Mouse (Mus musculus): ENCODE data around the gene Usmg5. TPM values are rescaled to one million over a fixed set of nuclear protein-coding genes. Genes with fewer than 3 reads are reported as not detected.

The Usmg5 gene
- polyA plus RNA-seq, 1 experiment from 2014 or later = 1,154 TPM

DNA sequence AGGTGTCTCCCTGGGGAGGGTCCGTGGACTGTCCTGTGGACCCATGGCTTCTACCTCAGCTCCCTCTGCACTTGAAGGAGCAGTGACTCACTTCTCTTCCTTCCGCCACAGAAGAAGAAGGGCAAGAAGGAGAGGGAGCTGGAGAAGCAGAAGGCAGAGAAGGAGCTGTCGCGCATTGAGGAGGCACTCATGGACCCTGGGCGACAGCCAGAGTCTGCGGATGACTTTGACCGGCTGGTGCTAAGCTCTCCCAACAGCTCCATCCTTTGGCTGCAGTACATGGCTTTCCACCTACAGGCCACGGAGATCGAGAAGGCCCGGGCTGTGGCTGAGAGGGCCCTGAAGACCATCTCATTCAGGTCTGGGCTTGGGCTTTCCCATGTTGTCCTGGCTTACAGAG is 37.7 kb upstream of the Usmg5 start:
- 94% methylated on average over 10 of the region's 10 CpGs for WGBS
- H3K27me3 ChIP-seq (ENCODE audit: insufficient read depth, low read length) = no peaks in the 10 kb centered on the region
- no peak overlapping the region for H3K9ac ChIP-seq (replicated peaks; ENCODE audit: low read length)
- peaks cover 77% of the 10 kb centered on the region for H3K36me3 ChIP-seq (ENCODE audit: insufficient read depth, low read length)
- no peak overlapping the region for H3K27ac ChIP-seq (ENCODE audit: low read length)
- H3K4me1 ChIP-seq (ENCODE audit: insufficient read depth, low read length) = no peaks in the 10 kb centered on the region
- no peak for ATAC-seq (ENCODE audit: low FRiP score, low TSS enrichment)
- H3K9me3 ChIP-seq (ENCODE audit: low read length) = no peaks in the 10 kb centered on the region
- H3K4me2 ChIP-seq (replicated peaks; ENCODE audit: low read depth, low read length) = no peak overlapping the region
- no peak overlapping the region for H3K4me3 ChIP-seq (ENCODE audit: low read length)

DNA sequence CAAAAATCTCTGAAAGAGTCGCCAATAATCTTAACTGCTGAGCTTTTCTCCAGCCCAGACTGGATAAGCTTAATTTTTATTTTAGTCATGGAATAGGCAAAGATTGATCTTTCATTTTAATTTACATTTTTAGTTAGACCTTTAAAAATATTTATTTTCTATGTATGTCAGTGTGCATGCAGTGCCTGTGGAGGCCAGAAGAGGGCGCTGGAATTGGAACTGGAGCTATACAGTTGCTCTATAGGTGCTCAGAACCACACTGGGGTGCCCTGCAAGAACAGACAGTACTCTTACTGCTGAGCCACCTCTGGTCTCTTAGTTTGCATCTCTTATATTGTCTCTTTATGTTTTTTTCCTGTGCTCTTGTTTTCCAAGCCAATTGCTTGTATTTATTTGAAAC is 32.4 kb upstream of the Usmg5 start:
- 15% methylated on average over 2 of the region's 2 CpGs for WGBS
- no peak overlapping the region for H3K4me2 ChIP-seq (replicated peaks; ENCODE audit: low read depth, low read length)
- H3K27ac ChIP-seq (ENCODE audit: low read length) = no peak overlapping the region
- H3K27me3 ChIP-seq (ENCODE audit: insufficient read depth, low read length) = no peaks in the 10 kb centered on the region
- H3K9me3 ChIP-seq (ENCODE audit: low read length) = no peaks in the 10 kb centered on the region
- ATAC-seq (ENCODE audit: low FRiP score, low TSS enrichment) = no peak
- H3K36me3 ChIP-seq (ENCODE audit: insufficient read depth, low read length) = peaks cover 53% of the 10 kb centered on the region
- H3K4me1 ChIP-seq (ENCODE audit: insufficient read depth, low read length) = no peaks in the 10 kb centered on the region
- no peak overlapping the region for H3K9ac ChIP-seq (replicated peaks; ENCODE audit: low read length)
- H3K4me3 ChIP-seq (ENCODE audit: low read length) = no peak overlapping the region

- 46% methylated on average over 4 of the region's 4 CpGs for WGBS
- H3K36me3 ChIP-seq (ENCODE audit: insufficient read depth, low read length) = peaks cover 52% of the 10 kb centered on the region
Observed at GRCm38 (mm10) chr19:47121054-47121453, 30.6 kb upstream of the Usmg5 start.

DNA sequence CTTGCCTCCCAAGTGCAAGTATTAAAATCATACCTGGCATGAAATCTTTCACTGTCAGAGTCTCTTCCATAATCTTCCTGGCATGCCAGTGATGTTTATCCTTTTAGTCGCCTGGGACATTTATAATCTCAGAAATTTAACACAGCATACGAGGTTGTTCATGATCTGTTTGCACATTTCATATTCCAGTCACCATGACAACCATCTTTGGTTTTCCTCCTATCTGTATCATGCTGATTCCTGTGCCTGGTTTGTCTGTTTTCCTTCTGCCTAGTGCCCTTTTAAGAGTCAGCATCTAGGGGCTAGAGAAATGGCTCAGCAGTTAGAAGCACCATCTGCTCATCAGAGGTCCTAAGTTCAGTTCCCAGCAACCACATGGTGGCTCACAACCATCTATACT is 28.2 kb upstream of the Usmg5 start:
- Histone ChIP-seq H3K4me1 (ENCODE audit: insufficient read depth, low read length) (no peaks in the 10 kb centered on the region), H3K4me3 (ENCODE audit: low read length) (no peak overlapping the region), H3K27ac (ENCODE audit: low read length) (no peak overlapping the region), H3K4me2 (replicated peaks; ENCODE audit: low read depth, low read length) (no peak overlapping the region), H3K9ac (replicated peaks; ENCODE audit: low read length) (no peak overlapping the region), H3K9me3 (ENCODE audit: low read length) (no peaks in the 10 kb centered on the region), H3K36me3 (ENCODE audit: insufficient read depth, low read length) (peaks cover 61% of the 10 kb centered on the region), H3K27me3 (ENCODE audit: insufficient read depth, low read length) (no peaks in the 10 kb centered on the region)
- no peak for ATAC-seq (ENCODE audit: low FRiP score, low TSS enrichment)
- 83% methylated on average over 2 of the region's 2 CpGs for WGBS

More at GRCm38 (mm10) chr19:47121054-47121453, 30.6 kb upstream of the Usmg5 start:
- no peak overlapping the region for H3K4me2 ChIP-seq (replicated peaks; ENCODE audit: low read depth, low read length)
- ATAC-seq (ENCODE audit: low FRiP score, low TSS enrichment) = no peak
- no peak overlapping the region for H3K4me3 ChIP-seq (ENCODE audit: low read length)
- H3K9me3 ChIP-seq (ENCODE audit: low read length) = no peaks in the 10 kb centered on the region
- H3K27me3 ChIP-seq (ENCODE audit: insufficient read depth, low read length) = no peaks in the 10 kb centered on the region
- H3K4me1 ChIP-seq (ENCODE audit: insufficient read depth, low read length) = no peaks in the 10 kb centered on the region
- no peak overlapping the region for H3K9ac ChIP-seq (replicated peaks; ENCODE audit: low read length)
- no peak overlapping the region for H3K27ac ChIP-seq (ENCODE audit: low read length)

- H3K9ac ChIP-seq (replicated peaks; ENCODE audit: low read length) = no peak overlapping the region
- no peak overlapping the region for H3K4me3 ChIP-seq (ENCODE audit: low read length)
- H3K27me3 ChIP-seq (ENCODE audit: insufficient read depth, low read length) = no peaks in the 10 kb centered on the region
- H3K4me1 ChIP-seq (ENCODE audit: insufficient read depth, low read length) = no peaks in the 10 kb centered on the region
- 91% methylated on average over 9 of the region's 9 CpGs for WGBS
- H3K9me3 ChIP-seq (ENCODE audit: low read length) = no peaks in the 10 kb centered on the region
- H3K27ac ChIP-seq (ENCODE audit: low read length) = no peak overlapping the region
- no peak for ATAC-seq (ENCODE audit: low FRiP score, low TSS enrichment)
- H3K4me2 ChIP-seq (replicated peaks; ENCODE audit: low read depth, low read length) = no peak overlapping the region
- peaks cover 85% of the 10 kb centered on the region for H3K36me3 ChIP-seq (ENCODE audit: insufficient read depth, low read length)
Observed at GRCm38 (mm10) chr19:47104641-47105271, 14.3 kb upstream of the Usmg5 start.

DNA sequence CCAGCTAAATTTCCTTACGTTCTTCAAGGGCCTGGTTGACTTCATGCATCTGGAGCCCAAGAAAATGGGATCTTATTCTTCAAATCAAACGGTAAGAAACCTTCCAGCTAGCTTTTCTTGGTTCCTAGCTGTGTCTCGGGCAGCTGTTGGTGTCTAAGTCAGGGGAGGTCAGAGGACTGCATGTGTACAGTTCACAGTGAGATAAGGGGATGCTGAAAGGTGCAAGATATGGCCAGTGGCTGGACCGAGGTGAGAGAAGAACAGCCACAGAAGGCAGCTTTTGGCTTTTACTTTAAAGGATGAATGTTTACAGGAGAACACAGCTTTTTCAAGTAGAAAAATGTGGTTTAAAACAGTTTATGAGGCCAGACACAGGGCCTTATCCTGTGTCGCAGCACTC is 10.6 kb upstream of the Usmg5 start:
- ATAC-seq (ENCODE audit: low FRiP score, low TSS enrichment) = no peak
- no peaks in the 10 kb centered on the region for H3K9me3 ChIP-seq (ENCODE audit: low read length)
- WGBS = 89% methylated on average over 5 of the region's 5 CpGs

GRCm38 (mm10) chr19:47089718-47090525 is 525 bp downstream of the Usmg5 start:
- peak; percentile 79; the same call in 1 of the 2 replicates for ATAC-seq (ENCODE audit: low FRiP score, low TSS enrichment)
- H3K9me3 ChIP-seq (ENCODE audit: low read length) = no peaks in the 10 kb centered on the region
- 1% methylated on average over 36 of the region's 36 CpGs for WGBS
- peaks cover 11% of the 10 kb centered on the region for H3K36me3 ChIP-seq (ENCODE audit: insufficient read depth, low read length)
- no peaks in the 10 kb centered on the region for H3K27me3 ChIP-seq (ENCODE audit: insufficient read depth, low read length)
- H3K9ac ChIP-seq (replicated peaks; ENCODE audit: low read length) = peak overlapping the region; percentile 87
- H3K27ac ChIP-seq (ENCODE audit: low read length) = peak overlapping the region; percentile 90
- peak overlapping the region; percentile 99 for H3K4me3 ChIP-seq (ENCODE audit: low read length)
- peaks cover 13% of the 10 kb centered on the region for H3K4me1 ChIP-seq (ENCODE audit: insufficient read depth, low read length)
- peak overlapping the region; percentile 88 for H3K4me2 ChIP-seq (replicated peaks; ENCODE audit: low read depth, low read length)

More for the DNA sequence above, 10.6 kb upstream of the Usmg5 start:
- no peak overlapping the region for H3K4me3 ChIP-seq (ENCODE audit: low read length)
- H3K36me3 ChIP-seq (ENCODE audit: insufficient read depth, low read length) = peaks cover 79% of the 10 kb centered on the region
- H3K4me1 ChIP-seq (ENCODE audit: insufficient read depth, low read length) = no peaks in the 10 kb centered on the region
- H3K27me3 ChIP-seq (ENCODE audit: insufficient read depth, low read length) = no peaks in the 10 kb centered on the region
- no peak overlapping the region for H3K9ac ChIP-seq (replicated peaks; ENCODE audit: low read length)
- no peak overlapping the region for H3K27ac ChIP-seq (ENCODE audit: low read length)
- no peak overlapping the region for H3K4me2 ChIP-seq (replicated peaks; ENCODE audit: low read depth, low read length)

- WGBS = 89% methylated on average over 3 of the region's 3 CpGs
- H3K4me2 ChIP-seq (replicated peaks; ENCODE audit: low read depth, low read length) = no peak overlapping the region
- no peak overlapping the region for H3K4me3 ChIP-seq (ENCODE audit: low read length)
- peaks cover 24% of the 10 kb centered on the region for H3K36me3 ChIP-seq (ENCODE audit: insufficient read depth, low read length)
- H3K27me3 ChIP-seq (ENCODE audit: insufficient read depth, low read length) = no peaks in the 10 kb centered on the region
- no peak overlapping the region for H3K9ac ChIP-seq (replicated peaks; ENCODE audit: low read length)
- ATAC-seq (ENCODE audit: low FRiP score, low TSS enrichment) = no peak
- no peak overlapping the region for H3K27ac ChIP-seq (ENCODE audit: low read length)
- peaks cover 13% of the 10 kb centered on the region for H3K4me1 ChIP-seq (ENCODE audit: insufficient read depth, low read length)
- no peaks in the 10 kb centered on the region for H3K9me3 ChIP-seq (ENCODE audit: low read length)
Observed at GRCm38 (mm10) chr19:47088226-47088625, 2.2 kb downstream of the Usmg5 start.

GRCm38 (mm10) chr19:47067924-47068611 is 22.4 kb downstream of the Usmg5 start:
- 0% methylated on average over 60 of the region's 72 CpGs for WGBS
- peak; percentile 95 for ATAC-seq (ENCODE audit: low FRiP score, low TSS enrichment)
- Histone ChIP-seq H3K4me1 (ENCODE audit: insufficient read depth, low read length) (peaks cover 16% of the 10 kb centered on the region), H3K4me2 (replicated peaks; ENCODE audit: low read depth, low read length) (peak overlapping the region; percentile 69), H3K36me3 (ENCODE audit: insufficient read depth, low read length) (peaks cover 16% of the 10 kb centered on the region), H3K9me3 (ENCODE audit: low read length) (no peaks in the 10 kb centered on the region), H3K27me3 (ENCODE audit: insufficient read depth, low read length) (no peaks in the 10 kb centered on the region), H3K9ac (replicated peaks; ENCODE audit: low read length) (peak overlapping the region; percentile 97), H3K27ac (ENCODE audit: low read length) (peak overlapping the region; percentile 92), H3K4me3 (ENCODE audit: low read length) (peak overlapping the region; percentile 93)
